Mouse (Mus musculus) heart, postnatal 36 days (tissue): ENCODE data around the gene Olfr1208. TPM values are rescaled to one million over a fixed set of nuclear protein-coding genes. Genes with fewer than 3 reads are reported as not detected.

ENCODE experiments used
- DNase-seq, 2 experiments: peaks; one replicate each; pipeline ENCODE4 v3.0.0; 2021 to 2022
- intact Hi-C: fragments of 180-260 bp; cut with DNase I; formaldehyde crosslinking; loops from one replicate; pipeline ENCODE4 v1.15.1; 2025
- total RNA-seq, 2 experiments: library from RNA; stranded (reverse); gene quantifications; 2 replicates each; pipeline ENCODE4 v1.2.3; 2021

Olfr1208 gene
- total RNA-seq, result not detected

DNA sequence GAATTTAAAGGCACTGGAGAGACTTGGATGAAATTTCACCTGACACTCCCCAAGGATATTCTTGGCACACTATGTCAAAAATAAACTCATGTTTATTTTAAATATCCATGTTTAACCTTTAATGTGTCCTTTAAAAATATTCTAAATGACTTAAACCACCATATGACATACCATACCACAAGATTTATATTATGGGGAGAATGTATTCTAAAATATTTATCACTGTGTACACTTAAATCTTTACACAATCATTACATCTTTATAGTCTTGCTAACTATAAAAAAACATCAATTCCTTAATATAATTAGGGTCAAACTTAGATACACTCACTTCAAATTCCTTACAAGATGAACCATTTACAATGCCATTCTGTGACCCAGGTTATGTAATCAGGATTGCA is at the start of gene Olfr1208:
Gene Olfr1208 (minus strand): TSS at position 101 of the 400 bp plus-strand sequence.
- intact Hi-C loops, result no loop called here
- DNase-seq, result no peak

DNA sequence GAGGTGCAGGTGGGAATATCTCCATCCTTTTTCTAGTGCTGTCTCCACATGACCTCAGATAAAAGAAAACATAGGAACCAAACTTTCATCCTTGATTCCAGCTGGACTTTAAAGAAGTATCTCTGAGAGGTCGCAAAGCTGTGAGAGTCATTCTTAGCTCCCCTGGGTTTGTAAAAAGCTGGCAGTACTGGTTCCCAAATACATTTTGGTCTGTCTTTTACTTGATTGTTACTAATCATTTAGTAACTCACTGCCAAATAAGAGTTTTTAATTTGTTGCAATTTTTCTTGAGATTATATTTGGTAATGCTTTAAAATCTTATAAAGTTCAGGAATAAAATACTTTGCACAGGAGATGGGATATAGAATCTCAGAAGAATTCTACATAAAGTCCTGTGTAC is 35.9 kb upstream of the Olfr1208 start, which contains the start of gene Olfr1211:
Gene Olfr1211 (minus strand): TSS at position 101 of the 400 bp plus-strand sequence.
- DNase-seq, result no peak

GRCm38 (mm10) chr2:88915057-88915456 is 12.9 kb upstream of the Olfr1208 start, which contains the start of gene Olfr1209:
Gene Olfr1209, minus strand, starts transcription at chr2:88915157.
- intact Hi-C loops, result no loop called here

More for the DNA sequence above, 35.9 kb upstream of the Olfr1208 start, which contains the start of gene Olfr1211:
- intact Hi-C loops, result no loop called here

DNA sequence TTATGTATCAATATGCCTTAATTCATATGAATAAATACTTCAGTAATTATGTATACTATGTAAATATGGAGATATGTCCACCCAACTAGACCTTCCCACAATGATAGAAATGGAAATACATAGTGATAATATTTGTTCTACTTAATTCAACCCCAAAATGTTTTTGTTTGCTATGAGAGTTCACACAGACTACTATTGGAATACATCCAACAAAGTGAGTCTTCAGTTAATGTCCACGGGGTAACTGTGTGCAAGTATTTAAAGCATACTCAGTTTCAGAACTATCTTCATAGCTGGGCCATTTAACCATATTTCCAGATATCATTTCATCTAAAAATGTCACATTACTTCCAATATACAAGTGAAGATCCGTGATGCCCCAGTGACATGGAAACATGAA is 39.2 kb downstream of the Olfr1208 start, which contains the start of gene Olfr1206:
Gene Olfr1206 (plus strand): TSS at position 301 of the 400 bp plus-strand sequence.
- intact Hi-C loops, result no loop called here
- no peak for DNase-seq

More at GRCm38 (mm10) chr2:88915057-88915456, 12.9 kb upstream of the Olfr1208 start, which contains the start of gene Olfr1209:
- DNase-seq, result no peak

GRCm38 (mm10) chr2:88848992-88849391 is 53.1 kb downstream of the Olfr1208 start, which contains the start of gene Olfr1204:
Gene Olfr1204, plus strand, starts transcription at chr2:88849292.
- DNase-seq, result no peak

More at GRCm38 (mm10) chr2:88848992-88849391, 53.1 kb downstream of the Olfr1208 start, which contains the start of gene Olfr1204:
- intact Hi-C loops, result no loop called here

Other genes starting within 250 kb of the Olfr1208 start
- gene Olfr1193, start 226.7 kb downstream of the Olfr1208 start, total RNA-seq, result not detected
- gene Olfr1195, start 213.1 kb downstream of the Olfr1208 start, total RNA-seq, result not detected
- not detected for gene Olfr1196, start 197.7 kb downstream of the Olfr1208 start, total RNA-seq
- gene Olfr1197, start 169.9 kb downstream of the Olfr1208 start, total RNA-seq, result not detected
- not detected for gene Olfr1198, start 150.9 kb downstream of the Olfr1208 start, total RNA-seq
- not detected for gene Olfr1199, start 141.8 kb downstream of the Olfr1208 start, total RNA-seq
- gene Olfr1200, start 131.8 kb downstream of the Olfr1208 start, total RNA-seq, result not detected
- not detected for gene Olfr1201, start 109.3 kb downstream of the Olfr1208 start, total RNA-seq
- gene Olfr1202, start 87.8 kb downstream of the Olfr1208 start, total RNA-seq, result not detected
- not detected for gene Olfr1205, start 72.6 kb downstream of the Olfr1208 start, total RNA-seq
- not detected for gene Olfr1204, start 53.0 kb downstream of the Olfr1208 start, total RNA-seq
- gene Olfr1206, start 39.1 kb downstream of the Olfr1208 start, total RNA-seq, result not detected
- gene Olfr1209, start 12.8 kb upstream of the Olfr1208 start, total RNA-seq, result not detected
- gene Olfr1211, start 35.8 kb upstream of the Olfr1208 start, total RNA-seq, result not detected
- not detected for gene Olfr1212, start 51.7 kb upstream of the Olfr1208 start, total RNA-seq
- not detected for gene Gm13762, start 78.0 kb upstream of the Olfr1208 start, total RNA-seq
- gene Olfr1214, start 90.3 kb upstream of the Olfr1208 start, total RNA-seq, result not detected
- not detected for gene Olfr1215, start 104.7 kb upstream of the Olfr1208 start, total RNA-seq
- not detected for gene Olfr1216, start 116.0 kb upstream of the Olfr1208 start, total RNA-seq
- not detected for gene Olfr1217, start 129.8 kb upstream of the Olfr1208 start, total RNA-seq
- not detected for gene Olfr1218, start 158.9 kb upstream of the Olfr1208 start, total RNA-seq
- gene Olfr1219, start 181.2 kb upstream of the Olfr1208 start, total RNA-seq, result not detected
- gene Olfr1220, start 204.5 kb upstream of the Olfr1208 start, total RNA-seq, result not detected
- gene Olfr1221, start 215.0 kb upstream of the Olfr1208 start, total RNA-seq, result not detected
- gene Olfr1222, start 230.7 kb upstream of the Olfr1208 start, total RNA-seq, result not detected
- not detected for gene Olfr1223, start 249.2 kb upstream of the Olfr1208 start, total RNA-seq